Mouse (Mus musculus) frontal cortex, postnatal 14 days (tissue): ENCODE results near the gene Zfp598.
"Not testable (repeated sequence)": the region's sequence is repeated elsewhere in the genome, so short reads cannot be mapped to it uniquely, and the experiment has no call there.

Source experiments
- DNase-seq, 2 experiments: peaks; one replicate each; pipeline ENCODE4 v3.0.0; 2022; ENCODE audit warnings: low spot score in 2 of 2

Zfp598 gene

GRCm38 (mm10) chr17:24687599-24687998, 18.1 kb downstream of the Zfp598 start:
- DNase-seq: no peak

GRCm38 (mm10) chr17:24689251-24690081, 20.0 kb downstream of the Zfp598 start, which contains the start of gene Syngr3:
Syngr3 (minus strand) TSS chr17:24689955.
- peak in 1 of 2 experiments; percentile 52 for DNase-seq

- no peak for DNase-seq
Observed at GRCm38 (mm10) chr17:24692385-24692784, 22.9 kb downstream of the Zfp598 start.

- DNase-seq: peak in 1 of 2 experiments; percentile 9
Observed at GRCm38 (mm10) chr17:24695326-24696010, 26.0 kb downstream of the Zfp598 start.

- DNase-seq: peak; percentile 44 to 69
Observed at GRCm38 (mm10) chr17:24696011-24696697, 26.7 kb downstream of the Zfp598 start, which contains the start of the genes Gfer and Noxo1. Gfer (minus strand) TSS chr17:24696156. Noxo1 (plus strand) TSS chr17:24696234.

GRCm38 (mm10) chr17:24697985-24698384, 28.5 kb downstream of the Zfp598 start:
- no peak for DNase-seq

- no peak for DNase-seq
Observed at GRCm38 (mm10) chr17:24698715-24699114, 29.2 kb downstream of the Zfp598 start.

GRCm38 (mm10) chr17:24699473-24699872, 30.0 kb downstream of the Zfp598 start:
- DNase-seq: no peak

- DNase-seq: no peak
Observed at GRCm38 (mm10) chr17:24701251-24701650, 31.8 kb downstream of the Zfp598 start.

GRCm38 (mm10) chr17:24705821-24706220, 36.3 kb downstream of the Zfp598 start:
- no peak for DNase-seq

GRCm38 (mm10) chr17:24706982-24707800, 37.7 kb downstream of the Zfp598 start, which contains the start of gene Tbl3:
Tbl3 (minus strand) TSS chr17:24707660.
- peak; percentile 89 to 94 for DNase-seq

GRCm38 (mm10) chr17:24707801-24708425, 38.4 kb downstream of the Zfp598 start:
- no peak for DNase-seq

GRCm38 (mm10) chr17:24708646-24709045, 39.2 kb downstream of the Zfp598 start:
- no peak for DNase-seq

GRCm38 (mm10) chr17:24715556-24715955, 46.1 kb downstream of the Zfp598 start:
- no peak for DNase-seq

- DNase-seq: no peak
Observed at GRCm38 (mm10) chr17:24716166-24716682, 46.7 kb downstream of the Zfp598 start.

- no peak for DNase-seq
Observed at GRCm38 (mm10) chr17:24717943-24718342, 48.5 kb downstream of the Zfp598 start, which contains the start of the genes Rnf151 and Rps2. Rnf151 (minus strand) TSS chr17:24718063. Rps2 (plus strand) TSS chr17:24718116.

GRCm38 (mm10) chr17:24718938-24719337, 49.5 kb downstream of the Zfp598 start:
- not testable (repeated sequence) for DNase-seq

- peak; percentile 97 to 99 for DNase-seq
Observed at GRCm38 (mm10) chr17:24719494-24720222, 50.2 kb downstream of the Zfp598 start.

GRCm38 (mm10) chr17:24720616-24721015, 51.1 kb downstream of the Zfp598 start:
- DNase-seq: not testable (repeated sequence)
